Mouse (Mus musculus): ENCODE measurements around the gene Itpr2. TPM values are rescaled to one million over a fixed set of nuclear protein-coding genes. Genes with fewer than 3 reads are reported as not detected.
A peak's percentile ranks its signal among the peaks of the same experiment; 100 is the strongest.

Gene Itpr2
- total RNA-seq, 2 experiments from 2014 or later: 8.6 to 10.1 TPM

GRCm38 (mm10) chr6:146254216-146254820 is 247.7 kb downstream of the Itpr2 start:
- ATAC-seq (replicated peaks; ENCODE audit: low FRiP score, low TSS enrichment, poor library complexity, severe bottlenecking): no peak

GRCm38 (mm10) chr6:146249096-146249495 is 252.9 kb downstream of the Itpr2 start:
- ATAC-seq (replicated peaks; ENCODE audit: low FRiP score, low TSS enrichment, poor library complexity, severe bottlenecking): no peak

GRCm38 (mm10) chr6:146248341-146248740 is 253.7 kb downstream of the Itpr2 start:
- ATAC-seq (replicated peaks; ENCODE audit: low FRiP score, low TSS enrichment, poor library complexity, severe bottlenecking): no peak

- ATAC-seq (replicated peaks; ENCODE audit: low FRiP score, low TSS enrichment, poor library complexity, severe bottlenecking): no peak
Observed at GRCm38 (mm10) chr6:146247906-146248305, 254.1 kb downstream of the Itpr2 start.

- ATAC-seq (replicated peaks; ENCODE audit: low FRiP score, low TSS enrichment, poor library complexity, severe bottlenecking): no peak
Observed at GRCm38 (mm10) chr6:146246368-146246767, 255.7 kb downstream of the Itpr2 start.

GRCm38 (mm10) chr6:146245888-146246287 is 256.1 kb downstream of the Itpr2 start:
- ATAC-seq (replicated peaks; ENCODE audit: low FRiP score, low TSS enrichment, poor library complexity, severe bottlenecking): no peak

GRCm38 (mm10) chr6:146243068-146243467 is 259.0 kb downstream of the Itpr2 start:
- no peak for ATAC-seq (replicated peaks; ENCODE audit: low FRiP score, low TSS enrichment, poor library complexity, severe bottlenecking)

GRCm38 (mm10) chr6:146241336-146241735 is 260.7 kb downstream of the Itpr2 start:
- ATAC-seq (replicated peaks; ENCODE audit: low FRiP score, low TSS enrichment, poor library complexity, severe bottlenecking): no peak

- ATAC-seq (replicated peaks; ENCODE audit: low FRiP score, low TSS enrichment, poor library complexity, severe bottlenecking): no peak
Observed at GRCm38 (mm10) chr6:146235165-146235564, 266.9 kb downstream of the Itpr2 start.

GRCm38 (mm10) chr6:146234417-146234816 is 267.6 kb downstream of the Itpr2 start:
- no peak for ATAC-seq (replicated peaks; ENCODE audit: low FRiP score, low TSS enrichment, poor library complexity, severe bottlenecking)

GRCm38 (mm10) chr6:146230903-146231302 is 271.1 kb downstream of the Itpr2 start:
- no peak for ATAC-seq (replicated peaks; ENCODE audit: low FRiP score, low TSS enrichment, poor library complexity, severe bottlenecking)

GRCm38 (mm10) chr6:146230373-146230788 is 271.6 kb downstream of the Itpr2 start:
- peak; percentile 90 for ATAC-seq (replicated peaks; ENCODE audit: low FRiP score, low TSS enrichment, poor library complexity, severe bottlenecking)

- ATAC-seq (replicated peaks; ENCODE audit: low FRiP score, low TSS enrichment, poor library complexity, severe bottlenecking): peak; percentile 3; the same call in 1 of the 2 replicates
Observed at GRCm38 (mm10) chr6:146229967-146230366, 272.1 kb downstream of the Itpr2 start.

GRCm38 (mm10) chr6:146229519-146229918 is 272.5 kb downstream of the Itpr2 start:
- no peak for ATAC-seq (replicated peaks; ENCODE audit: low FRiP score, low TSS enrichment, poor library complexity, severe bottlenecking)

GRCm38 (mm10) chr6:146228048-146228447 is 274.0 kb downstream of the Itpr2 start:
- ATAC-seq (replicated peaks; ENCODE audit: low FRiP score, low TSS enrichment, poor library complexity, severe bottlenecking): peak; percentile 64

GRCm38 (mm10) chr6:146222403-146223063 is 279.5 kb downstream of the Itpr2 start:
- no peak for ATAC-seq (replicated peaks; ENCODE audit: low FRiP score, low TSS enrichment, poor library complexity, severe bottlenecking)

- peak; percentile 46 for ATAC-seq (replicated peaks; ENCODE audit: low FRiP score, low TSS enrichment, poor library complexity, severe bottlenecking)
Observed at GRCm38 (mm10) chr6:146221371-146222336, 280.4 kb downstream of the Itpr2 start.

- 0 out of 2 replicates have a peak, but pooled peaks have one; percentile 6 for ATAC-seq (replicated peaks; ENCODE audit: low FRiP score, low TSS enrichment, poor library complexity, severe bottlenecking)
Observed at GRCm38 (mm10) chr6:146220071-146220470, 282.0 kb downstream of the Itpr2 start.

GRCm38 (mm10) chr6:146219534-146219933 is 282.5 kb downstream of the Itpr2 start:
- peak; percentile 81 for ATAC-seq (replicated peaks; ENCODE audit: low FRiP score, low TSS enrichment, poor library complexity, severe bottlenecking)

- ATAC-seq (replicated peaks; ENCODE audit: low FRiP score, low TSS enrichment, poor library complexity, severe bottlenecking): no peak
Observed at GRCm38 (mm10) chr6:146215302-146215701, 286.7 kb downstream of the Itpr2 start.
